Mouse (Mus musculus) limb, embryonic 15.5 days (tissue): ENCODE data around the gene Gna15. TPM values are rescaled to one million over a fixed set of nuclear protein-coding genes. Genes with fewer than 3 reads are reported as not detected.

Experiments used
- ATAC-seq: fragments of 200-750 bp; cut with Nextera tagmentation; 2 replicates; pipeline ENCODE4 v1.8.0; 2017; ENCODE audit warnings: low read depth, moderate TSS enrichment; ENCODE audit not compliant: insufficient number of reproducible peaks, low FRiP score, low TSS enrichment
- H3K27ac ChIP-seq: fragments of 300-500 bp; sonication (generic); 2 replicates; pipeline ENCODE4 v1.5.1; 2015; ENCODE audit warnings: moderate library complexity, mild to moderate bottlenecking, inconsistent platforms
- H3K27me3 ChIP-seq: fragments of 300-500 bp; sonication (generic); 2 replicates; pipeline ENCODE4 v1.6.1; 2015; ENCODE audit warnings: inconsistent platforms
- H3K36me3 ChIP-seq: fragments of 300-500 bp; sonication (generic); 2 replicates; pipeline ENCODE4 v1.6.1; 2015; ENCODE audit warnings: inconsistent platforms
- H3K4me1 ChIP-seq: fragments of 300-500 bp; sonication (generic); 2 replicates; pipeline ENCODE4 v1.6.1; 2015; ENCODE audit warnings: inconsistent platforms
- H3K4me2 ChIP-seq: fragments of 300-500 bp; sonication (generic); 2 replicates; pipeline ENCODE4 v1.6.1; 2015; ENCODE audit warnings: mild to moderate bottlenecking, inconsistent platforms
- H3K4me3 ChIP-seq: fragments of 300-500 bp; sonication (generic); 2 replicates; pipeline ENCODE4 v1.5.1; 2015; ENCODE audit warnings: mild to moderate bottlenecking, inconsistent platforms
- H3K9ac ChIP-seq: fragments of 300-500 bp; sonication (generic); 2 replicates; pipeline ENCODE4 v1.6.1; 2015; ENCODE audit warnings: inconsistent platforms
- H3K9me3 ChIP-seq: fragments of 300-500 bp; sonication (generic); 2 replicates; pipeline ENCODE4 v1.6.1; 2016; ENCODE audit warnings: inconsistent platforms
- WGBS: fragments of 180-500 bp; shearing (Covaris S2); methylation state at CpG from one replicate; pipeline ENCODE4 v1.1.7; 2015; 5-methylcytosine and 5-hydroxymethylcytosine counted together
- polyA plus RNA-seq: library from polyadenylated mRNA; unstranded; fragments of >200 nt; fragmentation: Nextera tagmentation; extraction: Ambion mirVana; gene quantifications from 2 replicates; pipeline ENCODE4 v1.2.1, GENCODE M21; 2015

Gene Gna15
- polyA plus RNA-seq, 1 experiment from 2014 or later, result 7.9 TPM

DNA sequence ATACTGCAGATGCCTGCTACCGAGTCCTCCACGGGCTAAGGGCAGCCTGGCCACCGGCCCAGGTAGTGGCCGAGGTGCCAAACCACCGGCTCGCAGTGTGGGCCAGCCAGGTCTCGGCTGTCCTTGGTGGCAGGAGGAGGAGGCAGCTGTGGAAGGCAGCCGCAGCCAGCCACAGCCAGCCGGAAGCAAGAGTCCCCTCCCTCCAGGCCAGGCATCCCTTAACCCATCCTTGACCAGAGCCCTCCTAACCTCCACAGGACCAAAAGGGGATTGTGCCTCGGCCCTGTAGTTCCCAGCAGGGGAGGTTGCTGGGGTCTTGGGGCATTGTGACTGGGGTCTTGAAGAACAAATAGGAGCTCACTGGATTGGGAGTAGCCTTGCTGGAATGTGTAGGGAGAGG lies 40.2 kb upstream of the Gna15 start:
- Histone ChIP-seq H3K27me3 (no peaks in the 10 kb centered on the region), H3K9ac (no peak overlapping the region), H3K9me3 (no peaks in the 10 kb centered on the region), H3K4me1 (peaks cover 63% of the 10 kb centered on the region), H3K4me2 (peak overlapping the region; percentile 43), H3K36me3 (peaks cover 36% of the 10 kb centered on the region), H3K4me3 (peak overlapping the region; percentile 29), H3K27ac (peak overlapping the region; percentile 47; the same call in 1 of the 2 replicates)
- WGBS, result 7% methylated on average over 10 of the region's 10 CpGs
- peak; percentile 16; the same call in 1 of the 2 replicates for ATAC-seq

DNA sequence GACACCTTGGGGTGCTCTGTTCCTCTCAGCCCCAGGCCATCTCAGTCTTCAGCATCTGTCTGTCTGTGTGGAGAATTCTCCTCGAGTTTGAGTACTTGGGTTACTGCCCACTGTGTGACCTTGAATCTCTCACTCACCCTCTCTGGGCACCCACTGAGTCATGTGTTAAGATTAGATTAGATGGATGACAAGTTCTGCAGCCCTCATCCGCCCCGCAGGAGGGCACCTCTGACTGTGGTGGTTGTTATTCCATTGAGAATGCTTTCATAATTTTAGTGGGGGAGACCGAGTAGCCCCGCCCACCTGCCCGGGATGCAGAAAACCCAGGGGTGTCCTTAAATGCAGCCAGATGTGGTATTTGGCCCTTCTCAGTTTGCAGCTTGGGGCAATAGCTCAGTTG lies 39.5 kb upstream of the Gna15 start:
- ATAC-seq, result no peak
- Histone ChIP-seq H3K4me2 (peak overlapping the region; percentile 43; the same call in 1 of the 2 replicates), H3K27me3 (no peaks in the 10 kb centered on the region), H3K9me3 (no peaks in the 10 kb centered on the region), H3K27ac (peak overlapping the region; percentile 47), H3K4me3 (peak overlapping the region; percentile 29), H3K4me1 (peaks cover 62% of the 10 kb centered on the region), H3K36me3 (peaks cover 36% of the 10 kb centered on the region), H3K9ac (no peak overlapping the region)
- 19% methylated on average over 6 of the region's 6 CpGs for whole genome bisulfite sequencing

- Histone ChIP-seq H3K4me2 (no peak overlapping the region), H3K27me3 (no peaks in the 10 kb centered on the region), H3K36me3 (peaks cover 36% of the 10 kb centered on the region), H3K4me3 (no peak overlapping the region), H3K4me1 (peaks cover 58% of the 10 kb centered on the region), H3K9me3 (no peaks in the 10 kb centered on the region), H3K9ac (0 out of 2 replicates have a peak overlapping the region, but pooled peaks have one; percentile 14), H3K27ac (0 out of 2 replicates have a peak overlapping the region, but pooled peaks have one; percentile 11)
- no peak for ATAC-seq
- WGBS, result 75% methylated on average over 6 of the region's 6 CpGs
Observed at GRCm38 (mm10) chr10:81562411-81562810, 38.4 kb upstream of the Gna15 start.

DNA sequence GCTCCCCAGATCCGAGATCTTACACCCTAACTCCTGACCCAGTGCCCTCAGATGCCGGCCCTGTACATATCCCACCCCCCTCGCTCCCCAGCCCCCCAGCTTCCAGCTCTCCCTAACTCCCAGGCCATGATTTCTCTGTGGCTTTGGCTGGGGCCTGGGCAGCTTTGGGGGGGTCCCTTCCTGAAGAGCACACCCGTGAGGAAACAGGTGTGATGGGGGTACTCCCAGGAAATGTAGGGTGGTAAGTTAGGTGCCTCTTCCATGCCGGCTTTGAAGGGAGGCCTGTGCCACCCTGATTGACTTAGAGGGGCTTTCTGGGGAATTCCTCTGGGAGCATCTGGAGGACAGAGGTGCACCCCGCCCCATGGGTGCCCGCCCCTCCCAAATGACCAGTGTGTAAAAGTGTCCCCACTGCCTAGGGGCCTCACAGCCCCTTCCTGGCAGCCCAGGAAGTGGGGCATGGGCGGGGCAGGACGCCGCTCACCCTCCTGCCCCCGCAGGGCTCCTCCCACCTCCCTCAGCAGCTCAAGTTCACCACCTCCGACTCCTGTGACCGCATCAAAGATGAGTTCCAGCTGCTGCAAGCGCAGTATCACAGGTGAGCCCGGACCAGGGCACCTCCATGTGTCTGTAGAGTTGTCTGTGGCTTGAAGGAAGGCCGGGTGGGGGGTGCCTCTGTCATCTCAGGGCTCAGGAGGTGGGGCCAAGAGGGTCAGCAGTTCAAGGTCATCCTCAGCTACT lies 36.9 kb upstream of the Gna15 start:
- H3K4me3 ChIP-seq, result peak overlapping the region; percentile 82
- H3K9me3 ChIP-seq, result no peaks in the 10 kb centered on the region
- WGBS, result 13% methylated on average over 16 of the region's 16 CpGs
- peak overlapping the region; percentile 91 for H3K27ac ChIP-seq
- peak overlapping the region; percentile 92 for H3K9ac ChIP-seq
- H3K4me1 ChIP-seq, result peaks cover 58% of the 10 kb centered on the region
- ATAC-seq, result no peak
- peak overlapping the region; percentile 80 for H3K4me2 ChIP-seq
- no peaks in the 10 kb centered on the region for H3K27me3 ChIP-seq
- peaks cover 24% of the 10 kb centered on the region for H3K36me3 ChIP-seq

GRCm38 (mm10) chr10:81559627-81560539 lies 35.9 kb upstream of the Gna15 start:
- ATAC-seq, result no peak; the same call in 1 of the 2 replicates
- no peaks in the 10 kb centered on the region for H3K9me3 ChIP-seq
- peak overlapping the region; percentile 82 for H3K4me3 ChIP-seq
- peak overlapping the region; percentile 92 for H3K9ac ChIP-seq
- H3K36me3 ChIP-seq, result peaks cover 13% of the 10 kb centered on the region
- WGBS, result under 1% methylated on average over 35 of the region's 36 CpGs
- peak overlapping the region; percentile 80 for H3K4me2 ChIP-seq
- peaks cover 48% of the 10 kb centered on the region for H3K4me1 ChIP-seq
- no peaks in the 10 kb centered on the region for H3K27me3 ChIP-seq
- H3K27ac ChIP-seq, result peak overlapping the region; percentile 91

- 0 out of 2 replicates have a peak, but pooled peaks have one; percentile 46 for ATAC-seq
- peak within 1 kb of the TSS; percentile 80 for H3K4me2 ChIP-seq
- H3K27me3 ChIP-seq, result no peaks in the 10 kb centered on the region
- no peaks in the 10 kb centered on the region for H3K9me3 ChIP-seq
- peak within 1 kb of the TSS; percentile 91 for H3K27ac ChIP-seq
- H3K36me3 ChIP-seq, result peaks cover 8% of the 10 kb centered on the region; the same call in 1 of the 2 replicates
- peak within 1 kb of the TSS; percentile 82 for H3K4me3 ChIP-seq
- under 1% methylated on average over 27 of the region's 53 CpGs for WGBS
- peaks cover 41% of the 10 kb centered on the region for H3K4me1 ChIP-seq
- peak within 1 kb of the TSS; percentile 92 for H3K9ac ChIP-seq
Observed at GRCm38 (mm10) chr10:81559163-81559626, 35.2 kb upstream of the Gna15 start, which contains the start of gene Aes. Aes (plus strand) TSS chr10:81559488.

- Histone ChIP-seq H3K4me2 (no peak overlapping the region), H3K27ac (no peak overlapping the region), H3K36me3 (peaks cover 8% of the 10 kb centered on the region; the same call in 1 of the 2 replicates), H3K4me1 (peaks cover 26% of the 10 kb centered on the region), H3K27me3 (no peaks in the 10 kb centered on the region), H3K4me3 (no peak overlapping the region), H3K9ac (no peak overlapping the region), H3K9me3 (no peaks in the 10 kb centered on the region)
- 19% methylated on average over 1 of the region's 1 CpGs for WGBS
- no peak for ATAC-seq
Observed at GRCm38 (mm10) chr10:81557491-81557890, 33.5 kb upstream of the Gna15 start.

DNA sequence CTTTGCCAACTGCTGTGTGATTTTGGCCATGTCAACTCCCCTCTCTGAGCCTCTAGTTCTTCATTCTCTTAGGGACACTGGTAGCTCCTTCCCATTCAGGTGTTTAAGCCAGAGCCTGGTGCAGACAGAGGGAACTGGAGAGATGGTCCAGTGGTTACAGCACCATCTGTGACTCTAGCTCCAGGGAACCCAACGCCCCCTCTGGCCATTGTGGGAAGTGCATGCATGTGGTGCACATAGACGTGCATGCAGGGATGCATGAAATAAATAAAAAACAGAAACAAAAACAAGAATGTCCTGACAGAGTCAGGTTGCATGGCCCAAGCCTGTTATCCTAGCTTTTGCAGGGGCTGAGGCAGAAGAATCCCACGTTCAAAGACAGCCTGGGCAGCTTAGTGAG lies 32.3 kb upstream of the Gna15 start:
- Histone ChIP-seq H3K27ac (no peak overlapping the region), H3K4me2 (no peak overlapping the region), H3K9me3 (no peaks in the 10 kb centered on the region), H3K36me3 (0 out of 2 replicates have a peak, but pooled peaks cover 3% of the 10 kb centered on the region), H3K4me1 (peaks cover 24% of the 10 kb centered on the region), H3K27me3 (no peaks in the 10 kb centered on the region), H3K9ac (no peak overlapping the region), H3K4me3 (no peak overlapping the region)
- WGBS, result 76% methylated on average over 3 of the region's 3 CpGs
- ATAC-seq, result no peak

DNA sequence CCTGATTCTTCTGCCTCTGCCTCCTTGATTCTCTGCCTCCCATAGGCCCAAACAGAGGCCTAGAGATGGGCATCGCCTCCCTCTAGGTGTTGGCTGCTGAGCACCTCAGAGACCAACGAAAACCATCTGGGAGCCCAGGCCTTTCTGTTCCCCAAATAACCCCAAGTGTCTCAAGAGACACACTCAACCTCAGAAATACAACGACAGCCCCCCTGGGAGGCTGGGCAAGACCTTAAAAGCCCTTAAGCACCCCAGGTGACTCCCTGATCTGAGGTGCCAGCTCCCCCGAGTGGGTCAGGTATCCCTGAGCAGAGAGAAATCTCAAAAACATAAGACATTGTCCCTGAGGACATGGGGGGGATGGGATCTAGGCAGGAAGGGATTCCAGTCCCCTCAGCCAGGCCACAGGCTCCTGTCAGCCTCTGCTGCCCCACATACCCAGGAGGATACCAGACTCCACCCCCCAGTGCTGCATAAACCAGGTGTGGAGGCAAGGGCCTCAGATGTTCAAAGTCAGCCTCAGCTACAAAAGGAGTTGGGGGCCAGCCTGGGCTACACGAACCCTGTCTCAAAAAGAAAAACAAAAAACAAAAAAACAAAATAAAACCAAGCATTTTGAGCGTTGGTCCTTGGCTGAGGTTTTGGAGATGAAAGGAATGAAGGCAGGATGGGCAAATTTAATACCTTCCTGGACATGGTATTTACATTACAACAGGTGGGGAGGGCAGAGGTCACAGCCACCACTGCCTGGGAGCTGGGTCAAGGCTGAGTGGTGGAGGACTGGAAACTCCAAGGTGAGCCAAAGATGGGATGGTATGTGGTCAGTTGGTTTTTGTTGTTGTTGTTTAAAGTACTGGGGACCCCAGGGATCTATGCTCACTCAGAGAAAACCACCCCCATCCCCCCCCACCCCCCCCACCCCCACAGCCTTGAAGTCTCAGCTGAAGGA lies 30.1 kb upstream of the Gna15 start:
- no peak overlapping the region for H3K9ac ChIP-seq
- H3K36me3 ChIP-seq, result no peaks in the 10 kb centered on the region
- 75% methylated on average over 6 of the region's 6 CpGs for WGBS
- no peak overlapping the region for H3K4me2 ChIP-seq
- peaks cover 13% of the 10 kb centered on the region for H3K4me1 ChIP-seq
- no peaks in the 10 kb centered on the region for H3K27me3 ChIP-seq
- no peak for ATAC-seq
- H3K27ac ChIP-seq, result no peak overlapping the region
- H3K9me3 ChIP-seq, result no peaks in the 10 kb centered on the region
- H3K4me3 ChIP-seq, result no peak overlapping the region

DNA sequence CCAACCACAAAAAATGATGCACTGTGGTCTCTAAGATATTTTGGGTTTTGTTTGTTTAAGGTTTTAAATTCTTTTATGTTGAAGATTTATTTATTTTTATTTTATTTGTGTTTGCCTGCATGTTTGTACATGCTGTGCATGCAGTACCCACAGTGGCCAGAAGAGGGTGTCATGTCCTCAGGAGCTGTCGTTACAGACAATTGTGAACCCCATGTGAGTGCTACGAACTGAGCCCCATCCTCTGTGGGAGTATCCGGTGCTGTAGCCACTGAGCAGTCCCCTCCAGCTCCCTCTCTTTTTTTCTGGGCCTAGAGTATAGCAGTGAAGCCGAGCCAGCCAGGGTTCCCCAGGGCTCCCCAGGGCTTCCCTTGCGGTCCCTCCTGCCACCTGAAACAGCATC lies 29.2 kb upstream of the Gna15 start:
- H3K9me3 ChIP-seq, result no peaks in the 10 kb centered on the region
- no peak overlapping the region for H3K9ac ChIP-seq
- H3K36me3 ChIP-seq, result no peaks in the 10 kb centered on the region
- H3K27me3 ChIP-seq, result no peaks in the 10 kb centered on the region
- H3K4me1 ChIP-seq, result peaks cover 8% of the 10 kb centered on the region
- 88% methylated on average over 5 of the region's 5 CpGs for WGBS
- ATAC-seq, result no peak
- H3K4me3 ChIP-seq, result no peak overlapping the region
- no peak overlapping the region for H3K27ac ChIP-seq
- H3K4me2 ChIP-seq, result no peak overlapping the region
